Mouse (Mus musculus): Measurements from ENCODE around the gene Gm14403. TPM values are rescaled to one million over a fixed set of nuclear protein-coding genes. Genes with fewer than 3 reads are reported as not detected.
"Not testable (repeated sequence)": the region's sequence is repeated elsewhere in the genome, so short reads cannot be mapped to it uniquely, and the experiment has no call there.

The Gm14403 gene
- polyA plus RNA-seq, 1 experiment from 2014 or later = 6.1 TPM

- H3K27ac ChIP-seq; H3K9ac ChIP-seq; H3K4me2 ChIP-seq; H3K36me3 ChIP-seq; H3K4me1 ChIP-seq; ATAC-seq (ENCODE audit: insufficient read depth, low FRiP score, low read depth); H3K4me3 ChIP-seq (replicated peaks); H3K27me3 ChIP-seq (replicated peaks); H3K9me3 ChIP-seq: not testable (repeated sequence)
- WGBS = 83% methylated on average over 7 of the region's 7 CpGs
These were observed 20.3 kb downstream of the Gm14403 start for GRCm38 (mm10) chr2:177518354-177518753.

- not testable (repeated sequence) for ATAC-seq (ENCODE audit: insufficient read depth, low FRiP score, low read depth); H3K4me3 ChIP-seq (replicated peaks); H3K27ac ChIP-seq; H3K4me2 ChIP-seq; H3K4me1 ChIP-seq; H3K9me3 ChIP-seq; H3K9ac ChIP-seq; H3K36me3 ChIP-seq; H3K27me3 ChIP-seq (replicated peaks)
- 75% methylated on average over 1 of the region's 1 CpGs for WGBS
These were observed 20.9 kb downstream of the Gm14403 start for GRCm38 (mm10) chr2:177518960-177519359.

DNA sequence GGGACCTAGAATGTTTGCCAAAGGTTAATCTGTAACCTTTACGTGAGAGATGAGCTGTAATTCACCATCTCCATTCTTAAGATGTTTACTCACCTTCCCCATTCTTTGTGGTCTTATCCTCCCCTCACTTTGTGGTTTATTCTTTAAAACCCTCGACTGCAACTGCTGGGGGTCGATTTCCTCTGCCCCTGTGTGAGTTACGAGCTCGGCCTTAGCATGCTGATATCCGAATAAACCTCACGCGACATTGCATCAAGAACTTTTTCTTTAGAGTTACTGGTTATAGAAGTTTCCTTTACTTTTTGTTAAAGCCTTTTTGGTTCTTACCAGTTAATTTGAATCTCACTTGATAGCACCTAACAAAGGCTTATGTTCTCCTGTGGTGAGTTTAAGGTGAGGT, 22.0 kb downstream of the Gm14403 start:
- no peaks in the 10 kb centered on the region for H3K36me3 ChIP-seq
- WGBS = 77% methylated on average over 8 of the region's 8 CpGs
- 0 out of 2 replicates have a peak, but pooled peaks cover 3% of the 10 kb centered on the region for H3K9me3 ChIP-seq
- no peaks in the 10 kb centered on the region for H3K4me1 ChIP-seq
- H3K4me2 ChIP-seq = no peak overlapping the region
- no peak for ATAC-seq (ENCODE audit: insufficient read depth, low FRiP score, low read depth)
- H3K9ac ChIP-seq = no peak overlapping the region
- no peaks in the 10 kb centered on the region for H3K27me3 ChIP-seq (replicated peaks)
- H3K27ac ChIP-seq = no peak overlapping the region
- H3K4me3 ChIP-seq (replicated peaks) = no peak overlapping the region

DNA sequence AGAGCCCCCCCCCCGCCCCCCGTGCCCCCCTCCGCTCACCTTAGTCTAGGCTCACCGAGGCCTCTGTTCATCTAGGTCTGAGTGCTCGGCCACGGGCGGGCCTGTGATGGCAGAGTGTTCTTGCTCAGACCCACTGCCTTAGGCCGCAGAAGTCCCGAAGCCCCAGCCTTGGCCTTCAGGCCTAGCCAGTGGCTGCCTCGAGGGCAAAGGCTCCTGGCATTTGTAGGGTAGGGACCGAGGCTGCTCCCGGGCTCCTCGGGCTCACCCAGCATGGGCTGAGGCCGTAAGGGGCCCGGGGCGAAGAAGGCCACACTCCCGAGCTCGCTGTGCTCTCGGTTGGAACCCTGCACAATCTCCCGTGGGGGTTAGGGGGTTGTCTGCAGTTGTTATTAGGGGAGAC, 25.0 kb downstream of the Gm14403 start:
- H3K27ac ChIP-seq = no peak overlapping the region
- H3K4me3 ChIP-seq (replicated peaks) = no peak overlapping the region
- 90% methylated on average over 20 of the region's 20 CpGs for WGBS
- ATAC-seq (ENCODE audit: insufficient read depth, low FRiP score, low read depth) = no peak
- H3K36me3 ChIP-seq = no peaks in the 10 kb centered on the region
- H3K4me1 ChIP-seq = no peaks in the 10 kb centered on the region
- no peak overlapping the region for H3K9ac ChIP-seq
- no peaks in the 10 kb centered on the region for H3K27me3 ChIP-seq (replicated peaks)
- H3K4me2 ChIP-seq = no peak overlapping the region
- H3K9me3 ChIP-seq = 0 out of 2 replicates have a peak, but pooled peaks cover 3% of the 10 kb centered on the region

DNA sequence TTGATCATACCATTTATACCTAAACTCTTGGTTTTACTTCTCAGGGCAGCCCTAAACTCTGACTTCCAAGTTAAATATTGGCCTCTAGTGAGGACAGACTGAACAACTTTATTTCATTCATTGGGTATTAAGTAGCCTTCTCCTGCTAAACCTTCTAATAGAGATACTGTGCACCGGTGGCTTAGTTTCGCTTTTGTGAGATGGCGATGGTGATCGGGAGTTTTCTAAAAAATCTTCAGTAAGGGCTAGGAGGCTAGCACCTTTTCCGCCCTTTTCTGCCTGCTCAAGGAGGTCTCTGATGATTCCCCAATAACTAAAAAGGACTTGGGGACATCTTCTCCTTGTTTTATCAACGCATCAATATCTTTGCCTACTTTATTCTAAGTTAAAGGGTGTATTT, 25.7 kb downstream of the Gm14403 start:
- H3K9ac ChIP-seq; H3K27ac ChIP-seq; H3K27me3 ChIP-seq (replicated peaks); H3K9me3 ChIP-seq; H3K4me1 ChIP-seq; H3K4me3 ChIP-seq (replicated peaks); ATAC-seq (ENCODE audit: insufficient read depth, low FRiP score, low read depth); H3K4me2 ChIP-seq; H3K36me3 ChIP-seq: not testable (repeated sequence)
- 90% methylated on average over 6 of the region's 6 CpGs for WGBS

GRCm38 (mm10) chr2:177524171-177524570, 26.2 kb downstream of the Gm14403 start:
- not testable (repeated sequence) for H3K27me3 ChIP-seq (replicated peaks); H3K4me1 ChIP-seq; H3K4me2 ChIP-seq; H3K9ac ChIP-seq; ATAC-seq (ENCODE audit: insufficient read depth, low FRiP score, low read depth); H3K36me3 ChIP-seq; H3K4me3 ChIP-seq (replicated peaks); H3K27ac ChIP-seq; H3K9me3 ChIP-seq
- WGBS = 84% methylated on average over 16 of the region's 16 CpGs

GRCm38 (mm10) chr2:177535876-177536275, 37.9 kb downstream of the Gm14403 start:
- Histone ChIP-seq H3K36me3 (no peaks in the 10 kb centered on the region), H3K27ac (no peak overlapping the region), H3K9ac (no peak overlapping the region), H3K27me3 (replicated peaks) (no peaks in the 10 kb centered on the region), H3K4me2 (no peak overlapping the region), H3K9me3 (no peaks in the 10 kb centered on the region), H3K4me1 (no peaks in the 10 kb centered on the region), H3K4me3 (replicated peaks) (no peak overlapping the region)
- ATAC-seq (ENCODE audit: insufficient read depth, low FRiP score, low read depth) = no peak
- WGBS = 78% methylated on average over 9 of the region's 9 CpGs

DNA sequence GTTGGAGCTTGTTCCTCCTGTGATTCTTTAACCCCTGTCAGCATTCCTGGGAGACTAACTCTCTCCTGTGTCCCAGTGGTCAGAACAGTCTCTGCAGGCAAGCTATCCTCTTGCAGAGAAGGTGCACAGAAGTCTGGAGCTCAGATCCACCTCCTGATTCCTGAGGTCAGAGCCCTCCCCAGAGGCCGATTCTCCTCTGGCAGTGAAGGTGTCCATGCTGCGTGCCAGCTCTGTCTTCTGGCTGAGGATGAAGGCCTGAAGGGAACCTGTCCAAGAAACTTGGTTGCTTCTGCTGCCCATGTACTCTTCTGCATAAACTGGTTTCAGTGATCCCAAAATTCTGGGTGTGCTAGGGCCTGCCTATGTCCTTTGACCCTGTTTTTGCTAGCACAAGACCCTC, 39.1 kb downstream of the Gm14403 start:
- ATAC-seq (ENCODE audit: insufficient read depth, low FRiP score, low read depth); H3K4me2 ChIP-seq; H3K27ac ChIP-seq; H3K36me3 ChIP-seq; H3K9ac ChIP-seq; H3K4me1 ChIP-seq; H3K4me3 ChIP-seq (replicated peaks); H3K27me3 ChIP-seq (replicated peaks); H3K9me3 ChIP-seq: not testable (repeated sequence)
- WGBS = 76% methylated on average over 2 of the region's 2 CpGs

DNA sequence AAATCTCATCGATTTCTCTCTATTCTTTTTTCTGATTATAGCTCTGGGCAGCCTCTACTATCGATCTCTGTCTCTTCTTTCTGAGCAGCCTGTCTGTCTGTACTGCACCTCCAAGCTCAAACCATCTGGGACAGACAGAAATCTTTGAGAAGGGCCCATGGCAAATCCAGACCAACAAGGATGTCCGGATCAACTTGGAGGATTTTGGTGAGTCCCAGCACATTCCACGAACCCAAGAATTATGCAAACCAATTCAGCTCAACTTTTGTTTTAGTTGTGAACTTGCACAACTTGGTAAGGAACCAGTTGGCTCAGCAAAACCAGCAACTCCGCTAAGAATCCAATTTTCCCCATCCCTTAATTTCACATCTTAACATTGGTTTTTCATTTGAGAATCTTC, 39.7 kb downstream of the Gm14403 start:
- not testable (repeated sequence) for H3K4me1 ChIP-seq; H3K4me2 ChIP-seq; ATAC-seq (ENCODE audit: insufficient read depth, low FRiP score, low read depth); H3K27me3 ChIP-seq (replicated peaks); H3K9ac ChIP-seq; H3K27ac ChIP-seq; H3K9me3 ChIP-seq; H3K4me3 ChIP-seq (replicated peaks); H3K36me3 ChIP-seq
- WGBS = 79% methylated on average over 5 of the region's 5 CpGs

DNA sequence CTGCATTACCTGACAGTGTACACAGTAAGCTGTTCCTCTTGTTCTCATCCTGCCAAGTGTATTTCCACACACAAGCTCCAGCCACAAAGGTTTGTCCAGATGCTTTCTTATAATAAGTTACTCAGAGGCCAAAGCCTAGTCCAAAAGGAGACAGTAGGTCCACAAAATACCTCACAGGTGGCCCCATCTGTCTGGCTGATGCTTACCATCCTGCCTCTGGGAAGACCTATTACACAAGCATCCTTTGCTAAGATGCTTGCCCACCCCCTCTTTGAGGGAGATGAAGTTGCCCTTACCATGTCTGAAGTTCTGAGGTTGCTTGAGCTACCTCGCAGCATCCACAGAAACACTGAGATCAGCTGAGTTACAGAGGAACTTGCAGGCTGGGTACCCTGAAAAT, 57.2 kb downstream of the Gm14403 start:
- 80% methylated on average over 1 of the region's 1 CpGs for WGBS
- H3K27ac ChIP-seq; H3K9ac ChIP-seq; H3K4me1 ChIP-seq; H3K9me3 ChIP-seq; H3K4me2 ChIP-seq; H3K4me3 ChIP-seq (replicated peaks); H3K36me3 ChIP-seq; H3K27me3 ChIP-seq (replicated peaks); ATAC-seq (ENCODE audit: insufficient read depth, low FRiP score, low read depth): not testable (repeated sequence)

Other genes with a start within 250 kb of the Gm14403 start
- gene Gm14409, start 231.2 kb upstream of the Gm14403 start, polyA plus RNA-seq (2015; fragmentation: Nextera tagmentation; extraction: Ambion mirVana) = not detected in 2 replicates
- 0.36 and 0.59 TPM in 2 replicates for gene Gm14412, start 173.9 kb upstream of the Gm14403 start, polyA plus RNA-seq (2015; fragmentation: Nextera tagmentation; extraction: Ambion mirVana)
- gene Gm14418, start 99.9 kb upstream of the Gm14403 start, polyA plus RNA-seq (2015; fragmentation: Nextera tagmentation; extraction: Ambion mirVana) = 7.9 and 8.9 TPM in 2 replicates
- gene Zfp970, start 33.5 kb upstream of the Gm14403 start, polyA plus RNA-seq (2015; fragmentation: Nextera tagmentation; extraction: Ambion mirVana) = 14.4 and 14.8 TPM in 2 replicates
- gene Gm14406, start 80.0 kb downstream of the Gm14403 start, polyA plus RNA-seq (2015; fragmentation: Nextera tagmentation; extraction: Ambion mirVana) = not detected in 2 replicates

Measured in stomach, embryonic 15.5 days (tissue).